Comparison of ENCODE assay signal across 11 mouse cellular contexts in genomic region chr4:123000130-123000529, GRCm38 (mm10). TPM values are rescaled to one million over a fixed set of nuclear protein-coding genes. Genes with fewer than 3 reads are reported as not detected.
DNase-seq lines count a peak whose midpoint lies in the region; ATAC-seq lines count a peak whose summit lies in the region.
"Had no signal": no experiment of that assay in that cellular context is flagged by ENCODE, and none has a peak within 500 bp of the region (broad histone marks: within the 10 kb centered on the region; RNA-seq: fewer than 3 reads in every experiment).

No protein-coding gene starts in this region.

- H3K4me3 ChIP-seq in forebrain, embryonic 10.5 days, result peak overlapping the region; percentile 86
- H3K4me3 ChIP-seq in hindbrain, embryonic 10.5 days, result peak overlapping the region; percentile 97
- peak overlapping the region; percentile 99 for H3K4me3 ChIP-seq in midbrain, embryonic 10.5 days
- peak overlapping the region; percentile 65; the same call in 1 of the 2 replicates for H3K4me3 ChIP-seq in neural tube, embryonic 14.5 days (ENCODE audit: low read depth, low read length)

- H3K9me3 ChIP-seq in forebrain, embryonic 10.5 days, result no peaks in the 10 kb centered on the region
- no peaks in the 10 kb centered on the region for H3K9me3 ChIP-seq in hindbrain, embryonic 10.5 days
- H3K9me3 ChIP-seq in midbrain, embryonic 10.5 days (replicated peaks), result no peaks in the 10 kb centered on the region
- H3K9me3 ChIP-seq in neural tube, embryonic 14.5 days (ENCODE audit: control insufficient read depth, low read length), result no peaks in the 10 kb centered on the region

- H3K4me1 ChIP-seq in forebrain, embryonic 10.5 days, result peaks cover 94% of the 10 kb centered on the region
- H3K4me1 ChIP-seq in hindbrain, embryonic 10.5 days (replicated peaks), result peaks cover 85% of the 10 kb centered on the region
- peaks cover 76% of the 10 kb centered on the region for H3K4me1 ChIP-seq in midbrain, embryonic 10.5 days
- peaks cover 24% of the 10 kb centered on the region for H3K4me1 ChIP-seq in neural tube, embryonic 14.5 days (ENCODE audit: control insufficient read depth, insufficient read depth, low read length)

- H3K4me2 ChIP-seq in neural tube, embryonic 14.5 days (ENCODE audit: low read depth, low read length), result peak overlapping the region; percentile 85

- ATAC-seq in neural tube, embryonic 14.5 days (ENCODE audit: low read depth), result no peak
- ATAC-seq: liver, postnatal 0 days had no signal

- no peak overlapping the region for H3K9ac ChIP-seq in neural tube, embryonic 14.5 days (replicated peaks; ENCODE audit: low read depth, low read length)
- H3K9ac ChIP-seq: liver, postnatal 0 days had no signal

- peaks cover 36% of the 10 kb centered on the region for H3K36me3 ChIP-seq in forebrain, embryonic 10.5 days (replicated peaks)
- H3K36me3 ChIP-seq in hindbrain, embryonic 10.5 days, result peaks cover 42% of the 10 kb centered on the region
- H3K36me3 ChIP-seq in midbrain, embryonic 10.5 days, result peaks cover 46% of the 10 kb centered on the region
- peaks cover 13% of the 10 kb centered on the region; the same call in 1 of the 2 replicates for H3K36me3 ChIP-seq in neural tube, embryonic 14.5 days (ENCODE audit: control insufficient read depth, insufficient read depth, low read length)

- 48% methylated on average over 14 of the region's 14 CpGs for WGBS in forebrain, embryonic 10.5 days
- 36% methylated on average over 14 of the region's 14 CpGs for WGBS in hindbrain, embryonic 10.5 days
- 39% methylated on average over 14 of the region's 14 CpGs for WGBS in midbrain, embryonic 10.5 days
- 29% methylated on average over 14 of the region's 14 CpGs for WGBS in neural tube, embryonic 14.5 days

- peak overlapping the region; percentile 94 for H3K27ac ChIP-seq in forebrain, embryonic 10.5 days
- peak overlapping the region; percentile 99 for H3K27ac ChIP-seq in hindbrain, embryonic 10.5 days
- H3K27ac ChIP-seq in midbrain, embryonic 10.5 days (replicated peaks), result peak overlapping the region; percentile 99
- H3K27ac ChIP-seq in neural tube, embryonic 14.5 days (ENCODE audit: low read depth, low read length), result peak overlapping the region; percentile 86; the same call in 1 of the 2 replicates
- H3K27ac ChIP-seq: kidney, postnatal 0 days had no signal

- H3K27me3 ChIP-seq in forebrain, embryonic 10.5 days (ENCODE audit: poor library complexity, severe bottlenecking), result peaks cover 40% of the 10 kb centered on the region
- peaks cover 2% of the 10 kb centered on the region; the same call in 1 of the 2 replicates for H3K27me3 ChIP-seq in hindbrain, embryonic 10.5 days (ENCODE audit: insufficient read depth, poor library complexity, severe bottlenecking)
- H3K27me3 ChIP-seq in midbrain, embryonic 10.5 days (ENCODE audit: low read depth, poor library complexity, severe bottlenecking), result 0 out of 2 replicates have a peak, but pooled peaks cover 6% of the 10 kb centered on the region
- no peaks in the 10 kb centered on the region for H3K27me3 ChIP-seq in neural tube, embryonic 14.5 days (ENCODE audit: control insufficient read depth, insufficient read depth, low read length)

- DNase-seq in forebrain, embryonic 10.5 days (ENCODE audit: extremely low spot score, low spot score), result no peak
- no peak for DNase-seq in hindbrain, embryonic 10.5 days (ENCODE audit: low spot score)
- DNase-seq in midbrain, embryonic 10.5 days (ENCODE audit: low spot score), result peak; percentile 32
- no peak for DNase-seq in thymus, postnatal 25 days
- DNase-seq in cerebellum, postnatal 14 days, result no peak
- DNase-seq in retina, embryonic 14.5 days (ENCODE audit: low spot score), result no peak
- DNase-seq: adrenal gland, adult 2 months; liver, postnatal 0 days; right cerebral cortex, postnatal 14 days had no signal

RNA-seq across cellular contexts. Expression of gene Mycl, which starts 4.7 kb away (rescaled TPM):
- 39.7 and 42.7 TPM in 2 replicates for polyA plus RNA-seq in forebrain, embryonic 10.5 days (2016; fragmentation: Nextera tagmentation; extraction: Ambion mirVana)
- 74.1 and 82.3 TPM in 2 replicates for polyA plus RNA-seq in hindbrain, embryonic 10.5 days (2016; fragmentation: Nextera tagmentation; extraction: Ambion mirVana)
- 82.4 and 92.7 TPM in 2 replicates for polyA plus RNA-seq in midbrain, embryonic 10.5 days (2016; fragmentation: Nextera tagmentation; extraction: Ambion mirVana)
- polyA plus RNA-seq in neural tube, embryonic 14.5 days (2014; fragmentation: Nextera tagmentation; extraction: Ambion mirVana), result 60.9 and 70.8 TPM in 2 replicates

RNA-seq across cellular contexts. Expression of gene Trit1, which starts 16.3 kb away (rescaled TPM):
- 23.8 and 25.9 TPM in 2 replicates for polyA plus RNA-seq in forebrain, embryonic 10.5 days (2016; fragmentation: Nextera tagmentation; extraction: Ambion mirVana)
- 22.7 and 25.0 TPM in 2 replicates for polyA plus RNA-seq in hindbrain, embryonic 10.5 days (2016; fragmentation: Nextera tagmentation; extraction: Ambion mirVana)
- polyA plus RNA-seq in midbrain, embryonic 10.5 days (2016; fragmentation: Nextera tagmentation; extraction: Ambion mirVana), result 27.6 and 28.2 TPM in 2 replicates
- polyA plus RNA-seq in neural tube, embryonic 14.5 days (2014; fragmentation: Nextera tagmentation; extraction: Ambion mirVana), result 25.2 and 27.8 TPM in 2 replicates

RNA-seq across cellular contexts. Expression of gene Mfsd2a, which starts 39.1 kb away (rescaled TPM):
- polyA plus RNA-seq in forebrain, embryonic 10.5 days (2016; fragmentation: Nextera tagmentation; extraction: Ambion mirVana), result 18.5 and 19.4 TPM in 2 replicates
- 26.8 and 28.9 TPM in 2 replicates for polyA plus RNA-seq in hindbrain, embryonic 10.5 days (2016; fragmentation: Nextera tagmentation; extraction: Ambion mirVana)
- 22.6 and 27.2 TPM in 2 replicates for polyA plus RNA-seq in midbrain, embryonic 10.5 days (2016; fragmentation: Nextera tagmentation; extraction: Ambion mirVana)
- 25.5 and 27.8 TPM in 2 replicates for polyA plus RNA-seq in neural tube, embryonic 14.5 days (2014; fragmentation: Nextera tagmentation; extraction: Ambion mirVana)
- polyA plus RNA-seq: liver, postnatal 0 days had no signal
